Mouse (Mus musculus) adrenal gland, adult 18-20 months (tissue): Measurements from ENCODE around the gene Sigmar1. TPM values are rescaled to one million over a fixed set of nuclear protein-coding genes. Genes with fewer than 3 reads are reported as not detected.

Experiments
- total RNA-seq, 2 experiments: library from RNA; stranded (reverse); gene quantifications; 1 replicate in 1 of 2; 2 replicates in 1 of 2; pipeline ENCODE4 v1.2.3; 2021

Sigmar1 gene
- total RNA-seq, 2 experiments from 2014 or later, result 75.2 to 77.2 TPM

Other genes starting within 250 kb of the Sigmar1 start
- 1 to 10 TPM in 1 of 2 experiments, under 1 TPM in 1; 0.60 to 1.1 TPM for gene 1110017D15Rik, start 238.8 kb downstream of the Sigmar1 start, total RNA-seq
- 10 to 100 TPM; 15.7 to 20.2 TPM for gene Fam219a, start 186.6 kb downstream of the Sigmar1 start, total RNA-seq
- not detected for gene Dnaic1, start 186.4 kb downstream of the Sigmar1 start, total RNA-seq
- 1 to 10 TPM; 2.3 to 4.1 TPM for gene Enho, start 115.8 kb downstream of the Sigmar1 start, total RNA-seq
- gene Cntfr, start 59.1 kb downstream of the Sigmar1 start, total RNA-seq, result 10 to 100 TPM; 36.2 to 36.6 TPM
- gene Il11ra1, start 56.2 kb downstream of the Sigmar1 start, total RNA-seq, result 10 to 100 TPM; 83.8 to 95.0 TPM
- 10 to 100 TPM; 34.3 to 37.0 TPM for gene Rpp25l, start 42.6 kb downstream of the Sigmar1 start, total RNA-seq
- 100 to 1,000 TPM; 115 to 123 TPM for gene Dctn3, start 33.0 kb downstream of the Sigmar1 start, total RNA-seq
- gene Arid3c, start 25.0 kb downstream of the Sigmar1 start, total RNA-seq, result not detected
- gene Galt, start 929 bp downstream of the Sigmar1 start, total RNA-seq, result 10 to 100 TPM; 37.8 to 39.6 TPM
- gene Ccl27a, start 18.1 kb upstream of the Sigmar1 start, total RNA-seq, result 10 to 100 TPM; 40.1 to 40.4 TPM
- gene Gm21541, start 147.5 kb upstream of the Sigmar1 start, total RNA-seq, result not detected
- 1 to 10 TPM; 4.6 to 6.3 TPM for gene Gm20878, start 185.4 kb upstream of the Sigmar1 start, total RNA-seq
- 1 to 10 TPM; 1.0 to 1.1 TPM for gene Fam205a4, start 209.9 kb upstream of the Sigmar1 start, total RNA-seq